Mouse (Mus musculus): ENCODE data around the gene Tspo. TPM values are rescaled to one million over a fixed set of nuclear protein-coding genes. Genes with fewer than 3 reads are reported as not detected.

Gene Tspo
- polyA plus RNA-seq, 1 experiment from 2014 or later: 179 TPM

DNA sequence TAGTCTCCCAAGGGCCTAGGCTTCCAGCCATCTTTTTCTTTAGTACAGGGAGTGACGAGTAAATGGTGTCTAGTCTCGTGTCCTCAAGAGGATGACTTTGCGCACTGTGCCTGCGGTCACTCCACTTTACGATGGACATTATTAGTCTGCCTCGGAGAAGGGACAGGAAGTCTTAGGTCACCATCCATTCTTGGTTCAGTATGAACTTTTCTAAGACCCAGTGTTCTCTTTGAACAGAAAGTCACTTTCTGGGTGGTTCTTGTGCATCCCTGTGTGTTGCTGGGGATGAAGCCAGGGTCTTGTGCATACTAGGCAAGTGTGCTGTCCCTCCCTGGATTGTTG is 27.5 kb upstream of the Tspo start:
- Histone ChIP-seq H3K36me3 (ENCODE audit: control insufficient read depth, insufficient read depth) (no peaks in the 10 kb centered on the region), H3K4me3 (ENCODE audit: low read depth, low read length) (no peak overlapping the region), H3K27ac (ENCODE audit: low read length) (no peak overlapping the region), H3K9me3 (replicated peaks; ENCODE audit: control insufficient read depth, low read length) (no peaks in the 10 kb centered on the region), H3K9ac (ENCODE audit: low read depth, low read length) (no peak overlapping the region), H3K4me1 (ENCODE audit: control insufficient read depth, low read depth, low read length) (no peaks in the 10 kb centered on the region), H3K4me2 (ENCODE audit: low read depth, low read length) (no peak overlapping the region), H3K27me3 (ENCODE audit: control insufficient read depth, insufficient read depth, low read depth, low read length) (peaks cover 3% of the 10 kb centered on the region; the same call in 1 of the 2 replicates)
- no peak for ATAC-seq (ENCODE audit: low read depth)
- 67% methylated on average over 6 of the region's 6 CpGs for WGBS (ENCODE audit: insufficient replicate concordance)

DNA sequence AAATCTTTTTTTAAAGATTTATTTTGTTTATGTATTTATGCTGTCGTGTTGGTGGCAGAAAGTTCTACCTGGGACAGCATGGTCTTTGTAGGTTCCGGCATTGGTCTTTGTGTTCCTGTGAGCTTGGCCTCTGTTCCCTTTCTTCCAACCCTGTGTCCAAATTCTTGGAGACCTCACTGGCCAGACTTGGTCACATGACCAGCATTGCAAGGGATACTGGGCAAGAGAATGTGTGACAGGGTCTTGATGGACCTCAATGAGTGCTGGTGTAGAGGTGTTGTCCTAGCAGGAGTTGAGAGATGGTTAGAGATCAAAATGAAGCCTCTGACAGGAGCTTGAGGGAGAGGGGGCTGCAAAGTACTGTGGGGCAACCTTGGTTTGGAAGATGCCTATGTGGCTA is 24.5 kb upstream of the Tspo start:
- no peak overlapping the region for H3K9ac ChIP-seq (ENCODE audit: low read depth, low read length)
- H3K27ac ChIP-seq (ENCODE audit: low read length): no peak overlapping the region
- H3K9me3 ChIP-seq (replicated peaks; ENCODE audit: control insufficient read depth, low read length): no peaks in the 10 kb centered on the region
- H3K36me3 ChIP-seq (ENCODE audit: control insufficient read depth, insufficient read depth): no peaks in the 10 kb centered on the region
- 77% methylated on average over 2 of the region's 2 CpGs for WGBS (ENCODE audit: insufficient replicate concordance)
- no peak overlapping the region for H3K4me2 ChIP-seq (ENCODE audit: low read depth, low read length)
- ATAC-seq (ENCODE audit: low read depth): no peak
- H3K4me3 ChIP-seq (ENCODE audit: low read depth, low read length): no peak overlapping the region
- H3K27me3 ChIP-seq (ENCODE audit: control insufficient read depth, insufficient read depth, low read depth, low read length): no peaks in the 10 kb centered on the region
- H3K4me1 ChIP-seq (ENCODE audit: control insufficient read depth, low read depth, low read length): no peaks in the 10 kb centered on the region

DNA sequence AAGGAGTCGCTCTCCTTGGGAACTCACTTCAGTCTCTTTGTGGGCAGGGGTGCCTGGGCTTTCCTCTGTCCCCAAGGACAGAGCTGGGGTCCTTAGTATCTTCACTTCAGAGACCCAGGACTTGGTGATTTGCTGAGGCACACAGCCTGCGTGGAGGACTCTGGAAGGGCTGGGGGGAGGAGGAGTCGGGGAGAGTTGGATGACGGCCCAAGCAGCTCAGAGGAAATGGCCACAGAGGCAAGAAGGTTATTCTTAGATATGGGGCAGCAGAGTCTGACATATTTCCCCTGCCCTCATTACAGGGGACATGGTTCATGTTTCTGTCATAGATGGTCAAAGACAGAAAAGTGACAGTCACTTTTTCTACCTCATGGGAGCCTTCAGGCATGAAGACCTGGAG is 23.5 kb upstream of the Tspo start:
- no peak overlapping the region for H3K9ac ChIP-seq (ENCODE audit: low read depth, low read length)
- no peaks in the 10 kb centered on the region for H3K4me1 ChIP-seq (ENCODE audit: control insufficient read depth, low read depth, low read length)
- 0 out of 2 replicates have a peak, but pooled peaks have one; percentile 19 for ATAC-seq (ENCODE audit: low read depth)
- no peaks in the 10 kb centered on the region for H3K9me3 ChIP-seq (replicated peaks; ENCODE audit: control insufficient read depth, low read length)
- WGBS (ENCODE audit: insufficient replicate concordance): 34% methylated on average over 4 of the region's 4 CpGs
- H3K27me3 ChIP-seq (ENCODE audit: control insufficient read depth, insufficient read depth, low read depth, low read length): no peaks in the 10 kb centered on the region
- no peak overlapping the region for H3K4me2 ChIP-seq (ENCODE audit: low read depth, low read length)
- H3K36me3 ChIP-seq (ENCODE audit: control insufficient read depth, insufficient read depth): no peaks in the 10 kb centered on the region
- H3K4me3 ChIP-seq (ENCODE audit: low read depth, low read length): no peak overlapping the region
- H3K27ac ChIP-seq (ENCODE audit: low read length): no peak overlapping the region

DNA sequence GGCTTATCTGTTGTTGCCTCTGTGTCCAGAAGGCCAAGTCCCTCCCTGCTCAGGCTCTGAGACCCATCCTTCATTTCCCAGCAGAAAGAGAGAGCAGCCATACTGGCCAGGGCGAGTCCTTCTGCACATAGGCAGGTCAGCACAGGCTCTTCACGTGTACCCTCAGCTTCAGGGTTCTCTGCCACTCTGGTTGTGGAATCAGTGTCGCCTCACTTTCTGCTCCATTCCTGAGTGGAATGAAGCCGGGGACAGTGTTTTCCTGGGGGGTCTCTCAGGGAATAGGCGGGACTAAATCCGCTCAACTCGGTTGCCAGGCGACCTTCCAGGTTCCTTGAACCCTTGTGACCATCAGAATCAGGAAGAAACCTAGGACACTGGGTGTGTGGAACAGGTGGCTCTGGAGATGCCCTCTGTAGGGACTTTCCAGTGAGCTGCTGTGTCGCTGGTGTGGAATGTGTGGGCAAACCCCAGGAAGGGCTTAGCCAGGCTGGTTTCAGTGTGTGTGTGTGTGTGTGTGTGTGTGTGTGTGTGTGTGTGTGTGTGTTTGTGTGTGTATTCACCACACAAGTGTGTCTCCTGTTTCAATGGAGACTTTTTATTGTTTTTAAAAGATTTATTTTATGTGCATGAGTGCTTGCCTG is 21.6 kb upstream of the Tspo start:
- no peak overlapping the region for H3K27ac ChIP-seq (ENCODE audit: low read length)
- WGBS (ENCODE audit: insufficient replicate concordance): 62% methylated on average over 9 of the region's 9 CpGs
- H3K27me3 ChIP-seq (ENCODE audit: control insufficient read depth, insufficient read depth, low read depth, low read length): no peaks in the 10 kb centered on the region
- no peak overlapping the region for H3K4me2 ChIP-seq (ENCODE audit: low read depth, low read length)
- H3K9me3 ChIP-seq (replicated peaks; ENCODE audit: control insufficient read depth, low read length): no peaks in the 10 kb centered on the region
- no peak for ATAC-seq (ENCODE audit: low read depth)
- H3K4me1 ChIP-seq (ENCODE audit: control insufficient read depth, low read depth, low read length): no peaks in the 10 kb centered on the region
- H3K4me3 ChIP-seq (ENCODE audit: low read depth, low read length): no peak overlapping the region
- H3K36me3 ChIP-seq (ENCODE audit: control insufficient read depth, insufficient read depth): peaks cover 2% of the 10 kb centered on the region; the same call in 1 of the 2 replicates
- no peak overlapping the region for H3K9ac ChIP-seq (ENCODE audit: low read depth, low read length)

DNA sequence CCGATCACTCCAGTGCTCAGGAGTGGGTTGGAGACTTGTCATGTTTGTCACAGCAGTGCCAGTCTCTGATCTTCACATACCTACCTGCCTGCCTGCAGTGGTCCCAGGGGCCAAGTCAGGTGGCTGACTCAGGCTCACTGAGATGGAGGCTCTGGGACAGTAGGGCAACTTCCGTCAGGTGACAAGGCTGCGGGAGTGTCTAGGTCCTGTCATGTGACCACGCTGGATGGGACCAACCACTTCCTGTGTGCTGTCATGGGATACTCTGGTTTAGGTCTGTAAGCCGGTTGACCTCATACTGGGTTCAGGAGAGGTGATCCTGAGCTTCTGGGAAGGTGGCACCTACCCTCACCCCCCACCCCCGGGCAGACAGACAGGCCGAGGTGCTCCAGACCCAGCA is 17.4 kb upstream of the Tspo start:
- Histone ChIP-seq H3K9me3 (replicated peaks; ENCODE audit: control insufficient read depth, low read length) (no peaks in the 10 kb centered on the region), H3K4me1 (ENCODE audit: control insufficient read depth, low read depth, low read length) (no peaks in the 10 kb centered on the region), H3K4me2 (ENCODE audit: low read depth, low read length) (no peak overlapping the region), H3K27me3 (ENCODE audit: control insufficient read depth, insufficient read depth, low read depth, low read length) (no peaks in the 10 kb centered on the region), H3K27ac (ENCODE audit: low read length) (no peak overlapping the region), H3K4me3 (ENCODE audit: low read depth, low read length) (no peak overlapping the region), H3K9ac (ENCODE audit: low read depth, low read length) (no peak overlapping the region), H3K36me3 (ENCODE audit: control insufficient read depth, insufficient read depth) (peaks cover 10% of the 10 kb centered on the region)
- no peak for ATAC-seq (ENCODE audit: low read depth)
- 75% methylated on average over 7 of the region's 7 CpGs for WGBS (ENCODE audit: insufficient replicate concordance)

DNA sequence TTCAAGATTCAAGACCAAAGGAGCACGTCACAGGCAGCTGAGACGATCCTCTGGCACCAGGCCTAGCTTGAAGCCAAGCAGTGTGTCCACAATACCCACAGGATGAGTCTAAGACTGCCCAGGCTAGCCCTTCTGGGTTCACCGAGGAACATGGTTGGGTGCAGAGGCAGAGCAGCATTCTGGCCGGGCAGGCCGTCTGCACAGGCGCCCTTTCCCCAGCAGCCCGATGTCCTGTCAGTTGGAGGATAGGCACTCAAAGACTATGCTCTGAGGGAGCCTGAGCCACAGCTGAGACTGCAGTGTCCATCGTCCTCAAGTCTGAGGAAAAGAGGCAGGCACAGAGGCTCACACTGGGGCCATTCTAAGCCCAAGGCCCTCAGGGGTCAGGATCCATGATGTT is 16.2 kb upstream of the Tspo start:
- no peak overlapping the region for H3K4me3 ChIP-seq (ENCODE audit: low read depth, low read length)
- no peak overlapping the region for H3K27ac ChIP-seq (ENCODE audit: low read length)
- H3K4me2 ChIP-seq (ENCODE audit: low read depth, low read length): no peak overlapping the region
- no peak overlapping the region for H3K9ac ChIP-seq (ENCODE audit: low read depth, low read length)
- ATAC-seq (ENCODE audit: low read depth): no peak
- no peaks in the 10 kb centered on the region for H3K27me3 ChIP-seq (ENCODE audit: control insufficient read depth, insufficient read depth, low read depth, low read length)
- peaks cover 10% of the 10 kb centered on the region for H3K36me3 ChIP-seq (ENCODE audit: control insufficient read depth, insufficient read depth)
- no peaks in the 10 kb centered on the region for H3K9me3 ChIP-seq (replicated peaks; ENCODE audit: control insufficient read depth, low read length)
- no peaks in the 10 kb centered on the region for H3K4me1 ChIP-seq (ENCODE audit: control insufficient read depth, low read depth, low read length)
- WGBS (ENCODE audit: insufficient replicate concordance): 84% methylated on average over 8 of the region's 8 CpGs

DNA sequence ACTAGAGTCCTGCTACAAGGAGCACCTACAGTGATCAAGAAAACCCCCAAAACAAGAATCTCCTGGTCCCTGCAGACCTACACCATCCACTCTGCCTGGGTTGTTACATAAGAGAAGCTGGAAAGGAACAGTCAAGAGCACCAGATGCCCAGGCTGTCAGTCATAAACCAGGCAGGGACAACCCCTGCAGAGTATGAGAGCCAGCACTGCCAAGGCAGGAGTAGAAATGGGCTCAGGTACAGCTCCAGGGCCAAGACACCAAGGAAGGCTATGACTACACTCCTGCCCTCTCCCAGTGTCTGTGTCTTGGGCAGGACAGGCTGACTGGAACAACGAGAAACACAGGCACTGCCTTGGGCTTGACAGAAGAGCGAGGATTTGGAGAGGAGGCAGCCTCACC is 13.3 kb upstream of the Tspo start:
- no peak overlapping the region for H3K9ac ChIP-seq (ENCODE audit: low read depth, low read length)
- H3K27ac ChIP-seq (ENCODE audit: low read length): no peak overlapping the region
- no peak overlapping the region for H3K4me3 ChIP-seq (ENCODE audit: low read depth, low read length)
- no peak for ATAC-seq (ENCODE audit: low read depth)
- peaks cover 10% of the 10 kb centered on the region for H3K36me3 ChIP-seq (ENCODE audit: control insufficient read depth, insufficient read depth)
- no peak overlapping the region for H3K4me2 ChIP-seq (ENCODE audit: low read depth, low read length)
- no peaks in the 10 kb centered on the region for H3K9me3 ChIP-seq (replicated peaks; ENCODE audit: control insufficient read depth, low read length)
- H3K4me1 ChIP-seq (ENCODE audit: control insufficient read depth, low read depth, low read length): peaks cover 5% of the 10 kb centered on the region
- H3K27me3 ChIP-seq (ENCODE audit: control insufficient read depth, insufficient read depth, low read depth, low read length): no peaks in the 10 kb centered on the region
- WGBS (ENCODE audit: insufficient replicate concordance): 79% methylated on average over 2 of the region's 2 CpGs

DNA sequence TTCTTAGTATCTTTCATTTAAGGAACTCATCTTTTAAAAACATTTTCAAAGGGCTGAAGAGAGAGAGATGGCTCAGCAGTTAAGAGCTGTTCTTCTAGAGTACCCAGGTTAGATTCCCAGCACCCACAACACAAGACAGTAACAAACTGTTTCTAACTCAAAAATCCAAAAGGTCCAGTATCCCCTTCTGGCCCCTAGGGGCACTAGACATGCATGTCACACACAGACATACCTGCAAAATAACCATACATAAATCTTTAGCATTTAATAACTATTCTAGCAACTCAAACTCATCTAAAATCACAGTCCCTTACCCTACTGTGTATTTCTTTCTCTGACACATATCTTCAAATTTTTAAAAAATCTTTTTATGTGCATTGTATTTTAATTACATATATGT is 9.6 kb upstream of the Tspo start:
- no peaks in the 10 kb centered on the region for H3K27me3 ChIP-seq (ENCODE audit: control insufficient read depth, insufficient read depth, low read depth, low read length)
- H3K4me2 ChIP-seq (ENCODE audit: low read depth, low read length): no peak overlapping the region
- H3K9me3 ChIP-seq (replicated peaks; ENCODE audit: control insufficient read depth, low read length): no peaks in the 10 kb centered on the region
- H3K4me1 ChIP-seq (ENCODE audit: control insufficient read depth, low read depth, low read length): peaks cover 7% of the 10 kb centered on the region
- no peak for ATAC-seq (ENCODE audit: low read depth)
- no peaks in the 10 kb centered on the region; the same call in 1 of the 2 replicates for H3K36me3 ChIP-seq (ENCODE audit: control insufficient read depth, insufficient read depth)
- no peak overlapping the region for H3K4me3 ChIP-seq (ENCODE audit: low read depth, low read length)
- H3K9ac ChIP-seq (ENCODE audit: low read depth, low read length): no peak overlapping the region
- no peak overlapping the region for H3K27ac ChIP-seq (ENCODE audit: low read length)

DNA sequence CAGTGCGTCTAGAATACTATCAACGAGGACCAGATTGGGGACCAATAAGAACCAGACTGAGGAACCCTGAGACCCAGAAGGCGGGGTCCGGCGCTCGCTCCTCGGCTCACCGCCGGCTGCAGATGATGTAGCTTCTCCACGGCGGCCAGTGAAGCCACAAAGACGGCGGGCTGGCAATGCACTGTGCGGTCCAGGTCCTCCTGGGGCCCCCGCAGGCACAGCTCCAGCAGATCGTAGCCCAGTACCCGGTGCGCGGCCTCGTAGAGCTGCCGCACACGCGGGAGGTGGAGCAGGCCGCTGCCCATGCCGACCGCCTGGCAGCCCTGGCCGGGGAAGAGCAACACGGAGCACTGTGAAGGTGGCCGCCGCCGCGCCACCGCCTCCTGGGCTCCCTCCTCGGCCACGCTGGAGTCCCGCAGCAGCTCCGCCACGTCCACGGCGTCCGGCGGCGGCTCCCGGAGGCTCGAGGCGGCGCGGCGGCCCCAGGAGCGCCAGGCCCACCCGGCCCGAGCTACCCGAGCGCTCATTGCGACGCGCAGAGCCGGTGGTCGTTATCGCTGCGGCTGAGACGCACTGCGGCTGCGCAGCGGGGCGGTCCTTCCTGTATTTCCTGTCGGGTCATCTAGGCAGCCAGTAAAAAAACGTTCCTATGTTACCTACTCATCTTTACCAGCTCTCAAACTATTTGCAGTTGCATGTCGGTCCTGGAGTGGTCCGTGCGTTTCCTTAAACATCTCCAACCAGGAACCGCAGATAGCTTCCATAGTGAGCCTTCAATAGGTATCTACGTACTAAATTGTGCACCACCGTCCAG is 8.0 kb upstream of the Tspo start:
- Histone ChIP-seq H3K4me3 (ENCODE audit: low read depth, low read length) (peak overlapping the region; percentile 90), H3K36me3 (ENCODE audit: control insufficient read depth, insufficient read depth) (no peaks in the 10 kb centered on the region), H3K4me1 (ENCODE audit: control insufficient read depth, low read depth, low read length) (peaks cover 7% of the 10 kb centered on the region), H3K27me3 (ENCODE audit: control insufficient read depth, insufficient read depth, low read depth, low read length) (no peaks in the 10 kb centered on the region), H3K4me2 (ENCODE audit: low read depth, low read length) (peak overlapping the region; percentile 94), H3K27ac (ENCODE audit: low read length) (peak overlapping the region; percentile 87), H3K9ac (ENCODE audit: low read depth, low read length) (peak overlapping the region; percentile 93), H3K9me3 (replicated peaks; ENCODE audit: control insufficient read depth, low read length) (no peaks in the 10 kb centered on the region)
- ATAC-seq (ENCODE audit: low read depth): peak; percentile 89
- WGBS (ENCODE audit: insufficient replicate concordance): under 1% methylated on average over 72 of the region's 74 CpGs
